8 mouse cellular contexts compared by ENCODE assay signal in the genomic region with DNA sequence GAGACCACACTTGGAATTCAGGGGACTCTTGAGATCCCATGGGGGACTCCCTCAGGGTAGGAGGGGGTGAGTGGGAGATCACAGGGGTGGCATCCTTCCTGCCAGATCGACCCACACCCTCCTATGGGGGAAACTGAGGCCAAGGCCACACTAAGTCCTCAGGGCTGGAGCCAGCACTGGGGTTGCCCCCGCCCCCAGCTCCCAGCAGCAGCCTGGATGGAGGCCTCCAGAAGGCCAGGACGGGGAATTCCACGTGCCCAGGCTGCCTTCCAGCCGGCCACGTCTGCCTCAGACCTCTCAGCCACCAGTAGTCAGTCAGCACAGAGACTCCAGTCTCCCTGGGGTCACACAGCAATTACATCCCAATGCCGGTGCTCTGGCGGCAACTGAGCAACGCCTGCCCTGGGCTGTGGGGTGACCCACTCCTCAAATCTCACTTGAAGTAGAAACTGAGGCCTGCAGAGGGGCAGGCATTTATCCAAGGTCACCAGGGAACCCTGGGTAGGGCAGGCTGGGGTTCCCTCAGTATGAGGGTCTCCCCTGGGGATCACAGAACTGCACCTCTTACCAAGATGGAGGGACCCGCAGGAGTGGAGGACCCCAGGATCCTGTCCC. TPM values are rescaled to one million over a fixed set of nuclear protein-coding genes. Genes with fewer than 3 reads are reported as not detected.
DNase-seq lines count a peak whose midpoint lies in the region; ATAC-seq lines count a peak whose summit lies in the region.

No protein-coding gene starts in this region.

- H3K36me3 ChIP-seq in stomach, embryonic 14.5 days (ENCODE audit: control insufficient read depth, insufficient read depth, low read length): peaks cover 2% of the 10 kb centered on the region; the same call in 1 of the 2 replicates

- ATAC-seq in stomach, embryonic 14.5 days (ENCODE audit: insufficient number of reproducible peaks, insufficient read depth, low FRiP score, low read depth): no peak

- peak overlapping the region; percentile 84 for H3K4me2 ChIP-seq in stomach, embryonic 14.5 days (replicated peaks; ENCODE audit: low read depth, low read length)

- WGBS in stomach, embryonic 14.5 days: 33% methylated on average over 10 of the region's 10 CpGs

- 0 out of 2 replicates have a peak overlapping the region, but pooled peaks have one; percentile 15 for H3K9ac ChIP-seq in stomach, embryonic 14.5 days (replicated peaks; ENCODE audit: low read depth, low read length)

- no peaks in the 10 kb centered on the region for H3K9me3 ChIP-seq in stomach, embryonic 14.5 days (ENCODE audit: control insufficient read depth, low read depth, low read length)

- intact Hi-C loops in heart, postnatal 10 days (cut with DNase I): loop anchor here (2.0 kb wide), 1 partner anchor 15 kb away; no protein-coding TSS in a partner anchor

- peak overlapping the region; percentile 66 for H3K4me3 ChIP-seq in stomach, embryonic 14.5 days (ENCODE audit: low read depth, low read length)

- H3K27ac ChIP-seq in stomach, embryonic 14.5 days (ENCODE audit: low read length): peak overlapping the region; percentile 62; the same call in 1 of the 2 replicates

- no peaks in the 10 kb centered on the region for H3K27me3 ChIP-seq in stomach, embryonic 14.5 days (ENCODE audit: control insufficient read depth, insufficient read depth, low read length)

- peaks cover 27% of the 10 kb centered on the region for H3K4me1 ChIP-seq in stomach, embryonic 14.5 days (ENCODE audit: control insufficient read depth, insufficient read depth, low read length)

- DNase-seq in embryo, embryonic 9.5 days (ENCODE audit: extremely low spot score): peak; percentile 7
- no peak for DNase-seq in embryo, embryonic 10.5 days (ENCODE audit: low spot score)
- peak; percentile 67 for DNase-seq in adrenal gland, postnatal 10 days
- peak; percentile 73 for DNase-seq in fibroblast of lung, adult 2 months (ENCODE audit: low read depth)
- DNase-seq in heart, postnatal 10 days: peak; percentile 76 to 81
- DNase-seq in kidney, postnatal 36 days: peak; percentile 62 to 71
- peak; percentile 49 for DNase-seq in lung, postnatal 10 days

RNA-seq across cellular contexts. Expression of a gene that starts 30.1 kb away (rescaled TPM):
- total RNA-seq in adrenal gland, postnatal 10 days (2021): 100 to 1,000 TPM in 1 of 2 experiments, 10 to 100 TPM in 1; 99.9 to 129 TPM
- total RNA-seq in heart, postnatal 10 days (2021): 100 to 1,000 TPM; 139 to 163 TPM
- polyA plus RNA-seq in stomach, embryonic 14.5 days (2014; fragmentation: Nextera tagmentation; extraction: Ambion mirVana): 76.0 and 80.1 TPM in 2 replicates

RNA-seq across cellular contexts. Expression of a gene that starts 32.5 kb away (rescaled TPM):
- total RNA-seq in adrenal gland, postnatal 10 days (2021): 1 to 10 TPM; 1.2 to 1.6 TPM
- total RNA-seq in heart, postnatal 10 days (2021): 1 to 10 TPM; 1.3 to 2.2 TPM
- polyA plus RNA-seq in stomach, embryonic 14.5 days (2014; fragmentation: Nextera tagmentation; extraction: Ambion mirVana): 17.7 and 21.5 TPM in 2 replicates

RNA-seq across cellular contexts. Expression of a gene that starts 36.5 kb away (rescaled TPM):
- 1 to 10 TPM in 1 of 2 experiments, under 1 TPM in 1; 0.45 to 1.9 TPM for total RNA-seq in adrenal gland, postnatal 10 days (2021)
- under 1 TPM; 0.77 to 0.98 TPM for total RNA-seq in heart, postnatal 10 days (2021)
- 1.0 and 1.1 TPM in 2 replicates for polyA plus RNA-seq in stomach, embryonic 14.5 days (2014; fragmentation: Nextera tagmentation; extraction: Ambion mirVana)

RNA-seq across cellular contexts. Expression of a gene that starts 41.1 kb away (rescaled TPM):
- 1 to 10 TPM; 1.1 to 1.6 TPM for total RNA-seq in adrenal gland, postnatal 10 days (2021)
- under 1 TPM; 0.74 to 0.87 TPM for total RNA-seq in heart, postnatal 10 days (2021)
- 3.1 and 4.1 TPM in 2 replicates for polyA plus RNA-seq in stomach, embryonic 14.5 days (2014; fragmentation: Nextera tagmentation; extraction: Ambion mirVana)

RNA-seq across cellular contexts. Expression of a gene that starts 41.1 kb away (rescaled TPM):
- 10 to 100 TPM; 52.8 to 54.2 TPM for total RNA-seq in adrenal gland, postnatal 10 days (2021)
- 10 to 100 TPM; 53.2 to 57.5 TPM for total RNA-seq in heart, postnatal 10 days (2021)
- 44.8 and 48.5 TPM in 2 replicates for polyA plus RNA-seq in stomach, embryonic 14.5 days (2014; fragmentation: Nextera tagmentation; extraction: Ambion mirVana)
